Mouse (Mus musculus): ENCODE measurements around the gene Ano6.

GRCm38 (mm10) chr15:95837570-95837969 lies 46.9 kb downstream of the Ano6 start:
- TF ChIP-seq CTCF (IDR thresholded peaks at IDR 0.05; ENCODE audit: low read depth) (no peak), EP300 (IDR thresholded peaks at IDR 0.05; ENCODE audit: low read depth) (no peak)
